Comparison of ENCODE assay signal across 19 mouse cellular contexts in genomic region chr14:117283631-117284030, GRCm38 (mm10).
DNase-seq lines count a peak whose midpoint lies in the region.
"Had no signal": no experiment of that assay in that cellular context is flagged by ENCODE, and none has a peak within 500 bp of the region (broad histone marks: within the 10 kb centered on the region; RNA-seq: fewer than 3 reads in every experiment).

No protein-coding gene starts in this region.

- DNase-seq in 3T3-L1 (ENCODE audit: low read depth, low spot score): peak; percentile 56
- peak; percentile 83 for DNase-seq in Muller cell, postnatal 12 days (ENCODE audit: inconsistent ontology term)
- peak; percentile 6 for DNase-seq in adipocyte (ENCODE audit: low spot score)
- DNase-seq in spleen, adult 18-20 months: no peak
- no peak for DNase-seq in thymus, postnatal 25 days
- DNase-seq in adrenal gland, postnatal 25 days: no peak
- DNase-seq: adrenal gland, adult 2 months; adrenal gland, adult 8-10 months; adrenal gland, postnatal 10 days; adrenal gland, postnatal 14 days; adrenal gland, postnatal 36 days; B cell, adult 2 months; cerebellum, adult 11 months; cerebellum, adult 11-12 months; cerebellum, adult 18-20 months; cerebellum, adult 2 months; cerebellum, adult 8-10 months; cerebellum, adult 9-10 months; cerebellum, adult 9-11 months had no signal

Comparison
In these comparisons a context has a peak if more than half of its experiments do, and no peak if none do; other contexts are left out.
1. DNase-seq: peak in 3T3-L1 (single experiment), Muller cell, postnatal 12 days (single experiment) and adipocyte (single experiment); none in spleen, adult 18-20 months (0 of 2), thymus, postnatal 25 days (single experiment) and adrenal gland, postnatal 25 days (single experiment).